ENCODE assay signal across 9 mouse cellular contexts in the genomic region with DNA sequence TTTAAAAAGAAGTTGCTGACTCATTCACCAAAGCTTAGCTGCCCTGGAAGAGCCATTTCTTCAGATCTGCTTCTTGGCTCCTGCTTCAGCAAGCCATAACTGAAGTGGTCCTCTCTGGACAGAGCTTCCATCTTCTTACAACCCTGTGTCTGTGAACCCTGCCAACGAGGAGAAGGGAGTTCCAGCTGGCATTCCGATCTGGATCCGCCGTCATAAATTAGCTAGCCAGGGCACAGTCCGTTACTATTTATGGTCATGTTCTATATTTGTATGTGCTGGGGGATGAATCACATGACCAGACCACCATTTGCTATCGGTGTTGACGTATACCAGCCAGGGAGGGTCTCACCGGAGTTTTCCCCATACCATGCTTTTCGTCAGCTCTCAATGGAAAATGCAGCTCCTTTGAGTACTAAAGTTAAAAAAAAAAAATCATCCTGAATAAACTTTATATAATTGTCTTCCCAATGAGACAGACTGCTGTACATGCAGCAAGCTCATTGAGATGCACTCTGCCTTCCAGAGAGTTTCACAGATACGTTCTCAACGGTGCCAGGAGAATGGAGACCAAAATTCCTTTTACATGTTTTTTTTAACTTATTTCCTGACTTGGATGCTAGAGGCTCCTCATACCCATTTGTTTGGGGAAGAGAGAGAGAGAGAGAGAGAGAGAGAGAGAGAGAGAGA.
DNase-seq lines count a peak whose midpoint lies in the region; ATAC-seq lines count a peak whose summit lies in the region.
"Had no signal": no experiment of that assay in that cellular context is flagged by ENCODE, and none has a peak within 500 bp of the region (broad histone marks: within the 10 kb centered on the region; RNA-seq: fewer than 3 reads in every experiment).

No protein-coding gene starts in this region.

- DNase-seq in hindbrain, embryonic 11.5 days (ENCODE audit: low spot score): peak; percentile 18
- DNase-seq in hindbrain, embryonic 14.5 days (ENCODE audit: low spot score): no peak
- peak; percentile 4 to 31 for DNase-seq in adrenal gland, postnatal 36 days
- DNase-seq in forelimb bud, embryonic 11.5 days (ENCODE audit: low read depth, low spot score): peak; percentile 24
- DNase-seq in heart, postnatal 10 days: peak; percentile 87 to 90
- DNase-seq in retina, embryonic 14.5 days (ENCODE audit: low spot score): peak; percentile 35

- intact Hi-C loops in heart, postnatal 10 days (cut with DNase I): loop anchor here (5.0 kb wide), 1 partner anchor 140 kb away; no protein-coding TSS in a partner anchor

- no peaks in the 10 kb centered on the region for H3K36me3 ChIP-seq in hindbrain, embryonic 11.5 days (ENCODE audit: control insufficient read depth, insufficient read depth, low read length)
- no peaks in the 10 kb centered on the region for H3K36me3 ChIP-seq in hindbrain, embryonic 14.5 days (replicated peaks; ENCODE audit: control insufficient read depth, insufficient read depth)
- H3K36me3 ChIP-seq in limb, embryonic 15.5 days: no peaks in the 10 kb centered on the region
- H3K36me3 ChIP-seq: midbrain, embryonic 12.5 days had no signal

- H3K27ac ChIP-seq in hindbrain, embryonic 11.5 days (ENCODE audit: low read depth, low read length): no peak overlapping the region
- H3K27ac ChIP-seq in hindbrain, embryonic 14.5 days: no peak overlapping the region
- H3K27ac ChIP-seq in limb, embryonic 15.5 days: no peak overlapping the region

- no peaks in the 10 kb centered on the region for H3K4me1 ChIP-seq in hindbrain, embryonic 11.5 days (replicated peaks; ENCODE audit: control insufficient read depth, insufficient read depth, low read length)
- H3K4me1 ChIP-seq in hindbrain, embryonic 14.5 days (replicated peaks; ENCODE audit: control insufficient read depth, insufficient read depth, low read length): peaks cover 24% of the 10 kb centered on the region
- H3K4me1 ChIP-seq in limb, embryonic 15.5 days: 0 out of 2 replicates have a peak, but pooled peaks cover 3% of the 10 kb centered on the region

- H3K9ac ChIP-seq in hindbrain, embryonic 11.5 days (ENCODE audit: low read depth, low read length): no peak overlapping the region
- no peak overlapping the region for H3K9ac ChIP-seq in hindbrain, embryonic 14.5 days
- H3K9ac ChIP-seq in limb, embryonic 15.5 days: no peak overlapping the region

- H3K4me2 ChIP-seq in hindbrain, embryonic 11.5 days (replicated peaks; ENCODE audit: low read depth, low read length): no peak overlapping the region
- H3K4me2 ChIP-seq in hindbrain, embryonic 14.5 days (replicated peaks): no peak overlapping the region; the same call in 1 of the 2 replicates
- H3K4me2 ChIP-seq in limb, embryonic 15.5 days: peak overlapping the region; percentile 15; the same call in 1 of the 2 replicates

- no peaks in the 10 kb centered on the region for H3K27me3 ChIP-seq in hindbrain, embryonic 11.5 days (ENCODE audit: control insufficient read depth, insufficient read depth, low read length)
- no peaks in the 10 kb centered on the region for H3K27me3 ChIP-seq in hindbrain, embryonic 14.5 days (ENCODE audit: control insufficient read depth, insufficient read depth, low read length)
- H3K27me3 ChIP-seq in limb, embryonic 15.5 days: no peaks in the 10 kb centered on the region
- H3K27me3 ChIP-seq: midbrain, embryonic 12.5 days had no signal

- H3K9me3 ChIP-seq in hindbrain, embryonic 11.5 days (ENCODE audit: control insufficient read depth, low read length): no peaks in the 10 kb centered on the region
- H3K9me3 ChIP-seq in hindbrain, embryonic 14.5 days (ENCODE audit: control insufficient read depth, low read length): no peaks in the 10 kb centered on the region
- no peaks in the 10 kb centered on the region for H3K9me3 ChIP-seq in limb, embryonic 15.5 days
- H3K9me3 ChIP-seq: midbrain, embryonic 12.5 days had no signal

- 82% methylated on average over 11 of the region's 11 CpGs for WGBS in hindbrain, embryonic 11.5 days
- WGBS in hindbrain, embryonic 14.5 days: 55% methylated on average over 11 of the region's 11 CpGs
- WGBS in limb, embryonic 15.5 days: 45% methylated on average over 11 of the region's 11 CpGs

- no peak overlapping the region for H3K4me3 ChIP-seq in hindbrain, embryonic 11.5 days (ENCODE audit: low read depth, low read length)
- no peak overlapping the region for H3K4me3 ChIP-seq in hindbrain, embryonic 14.5 days (replicated peaks; ENCODE audit: low read length)
- H3K4me3 ChIP-seq in limb, embryonic 15.5 days: no peak overlapping the region

- ATAC-seq in hindbrain, embryonic 11.5 days (ENCODE audit: low FRiP score): no peak
- no peak for ATAC-seq in hindbrain, embryonic 14.5 days (ENCODE audit: low FRiP score)
- peak; percentile 71 for ATAC-seq in limb, embryonic 15.5 days (ENCODE audit: insufficient number of reproducible peaks, low FRiP score, low TSS enrichment, low read depth)
- no peak for ATAC-seq in inflammation-experienced regulatory T-cells, adult 6 months
